Comparison of ENCODE assay signal across 1 mouse cellular context in genomic region chr2:158373061-158373460, GRCm38 (mm10).
TF ChIP-seq lines count a peak whose summit lies in the region.

No protein-coding gene starts in this region.

TF ChIP-seq in MEL, 35 proteins besides CTCF, POLR2A, EP300 and RAD21 (continued from another document):
- TF ChIP-seq CHD1 (IDR thresholded peaks at IDR 0.05; ENCODE audit: low read depth, low read length), result no peak
- no peak; the same call in 1 of the 2 replicates for TF ChIP-seq MYC (IDR thresholded peaks at IDR 0.05; ENCODE audit: low read depth, low read length)
- peak; percentile 33; the same call in 1 of the 2 replicates for TF ChIP-seq GATA1 (IDR thresholded peaks at IDR 0.05; ENCODE audit: low read depth, low read length)
- no peak for TF ChIP-seq KAT2A (conservative IDR thresholded peaks at IDR 0.05; ENCODE audit: low read depth, low read length)
- TF ChIP-seq SMC3 (IDR thresholded peaks at IDR 0.05; ENCODE audit: low read depth, low read length), result no peak
- TF ChIP-seq SIN3A (IDR thresholded peaks at IDR 0.05; ENCODE audit: low read length), result peak; percentile 81
TF ChIP-seq in MEL: peak in this region for 10.
